Mouse (Mus musculus) bone marrow macrophage, adult 2 months (primary cell): ENCODE results near the gene Tdrd7. TPM values are rescaled to one million over a fixed set of nuclear protein-coding genes. Genes with fewer than 3 reads are reported as not detected.

Experiments used
- H3K27ac ChIP-seq: 2 replicates; pipeline ENCODE4 v1.5.1; 2012; ENCODE audit warnings: low read depth, low read length; ENCODE audit not compliant: insufficient read depth
- H3K4me1 ChIP-seq: 2 replicates; pipeline ENCODE4 v1.6.1; 2012; ENCODE audit warnings: low read length; ENCODE audit not compliant: control insufficient read depth, insufficient read depth
- H3K4me3 ChIP-seq: 2 replicates; pipeline ENCODE4 v1.5.1; 2012; ENCODE audit warnings: mild to moderate bottlenecking, low read length, moderate library complexity; ENCODE audit not compliant: insufficient read depth
- CTCF ChIP-seq: IDR thresholded peaks from 2 replicates; pipeline ENCODE4 v1.5.1; 2012; ENCODE audit warnings: low read depth, mild to moderate bottlenecking, low read length, moderate library complexity
- POLR2A ChIP-seq: IDR thresholded peaks from 2 replicates; pipeline ENCODE4 v1.6.1; 2012; ENCODE audit warnings: mild to moderate bottlenecking, low read depth, low read length, borderline replicate concordance
- polyA plus RNA-seq: library from polyadenylated mRNA; stranded (reverse); fragments of >200 nt; gene quantifications from 2 replicates; pipeline ENCODE4 v1.2.4, GENCODE M21; 2012; ENCODE audit not compliant: missing spikeins, insufficient read depth, insufficient read length

The Tdrd7 gene
- polyA plus RNA-seq, 1 experiment, result 44.1 TPM

DNA sequence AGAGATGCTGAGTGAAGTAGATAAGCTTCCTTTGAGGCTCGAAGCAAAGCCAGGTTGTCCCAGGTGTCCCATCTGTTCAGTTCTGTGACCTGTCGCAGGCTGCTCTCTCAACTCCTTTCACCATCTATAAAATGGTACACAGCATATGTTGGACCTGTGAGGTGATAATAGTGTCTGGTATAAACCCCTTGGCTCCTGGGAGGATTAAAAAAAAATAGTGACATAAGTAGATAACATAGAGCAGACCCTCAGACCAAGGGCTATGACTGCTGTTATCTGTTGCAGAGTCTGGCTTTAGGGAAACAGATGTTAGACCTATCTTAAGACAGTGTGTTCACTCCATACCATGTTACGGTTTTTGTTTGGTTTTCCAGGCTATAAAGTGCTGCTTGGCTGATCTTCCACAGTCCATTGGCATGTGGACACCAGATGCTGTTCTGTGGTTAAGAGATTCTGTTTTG, 57.9 kb downstream of the Tdrd7 start:
- TF ChIP-seq CTCF, result no peak
- no peak for TF ChIP-seq POLR2A
- no peaks in the 10 kb centered on the region for H3K4me1 ChIP-seq
- no peak overlapping the region for H3K27ac ChIP-seq
- H3K4me3 ChIP-seq, result no peak overlapping the region

DNA sequence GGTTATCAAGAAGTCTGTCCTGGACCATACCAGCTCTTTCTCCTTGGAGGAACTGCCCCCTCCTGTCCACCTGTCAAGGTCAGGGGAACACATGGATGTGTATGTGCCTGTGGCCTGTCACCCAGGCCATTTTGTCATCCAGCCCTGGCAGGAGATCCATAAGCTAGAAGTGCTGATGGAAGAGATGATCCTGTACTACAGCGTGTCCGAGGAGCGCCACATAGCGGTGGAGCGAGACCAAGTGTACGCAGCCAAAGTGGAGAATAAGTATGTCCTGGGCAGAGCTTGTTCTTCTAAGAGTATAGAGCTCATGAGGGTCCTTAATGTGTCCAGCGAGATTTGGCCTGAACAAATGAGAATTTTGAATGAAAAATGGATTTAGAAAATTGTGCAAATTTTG, 60.8 kb downstream of the Tdrd7 start:
- no peak overlapping the region for H3K4me3 ChIP-seq
- TF ChIP-seq CTCF (no peak), POLR2A (no peak)
- H3K27ac ChIP-seq, result no peak overlapping the region
- H3K4me1 ChIP-seq, result no peaks in the 10 kb centered on the region; the same call in 1 of the 2 replicates

DNA sequence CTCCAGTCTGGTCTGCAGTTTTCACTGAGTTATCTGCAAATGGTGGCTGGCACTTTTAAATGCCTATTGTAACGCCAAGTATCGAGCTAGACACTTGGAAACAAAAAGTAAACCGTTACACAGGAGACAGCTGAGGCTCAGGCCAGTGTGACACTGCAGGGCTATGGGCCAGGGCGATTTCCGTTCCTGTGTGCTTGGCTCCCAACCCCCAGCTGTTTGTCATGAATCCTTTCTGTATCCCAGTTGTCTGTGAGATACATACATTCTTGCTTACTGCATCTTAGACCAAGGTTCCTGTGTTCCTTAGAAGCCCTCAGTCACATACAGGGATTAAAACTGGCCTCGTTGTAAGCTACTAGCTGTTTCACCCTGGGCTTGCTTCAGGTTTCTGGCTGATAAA, 63.1 kb downstream of the Tdrd7 start:
- Histone ChIP-seq H3K4me1 (no peaks in the 10 kb centered on the region; the same call in 1 of the 2 replicates), H3K4me3 (no peak overlapping the region), H3K27ac (no peak overlapping the region)
- no peak for TF ChIP-seq CTCF
- no peak for TF ChIP-seq POLR2A

DNA sequence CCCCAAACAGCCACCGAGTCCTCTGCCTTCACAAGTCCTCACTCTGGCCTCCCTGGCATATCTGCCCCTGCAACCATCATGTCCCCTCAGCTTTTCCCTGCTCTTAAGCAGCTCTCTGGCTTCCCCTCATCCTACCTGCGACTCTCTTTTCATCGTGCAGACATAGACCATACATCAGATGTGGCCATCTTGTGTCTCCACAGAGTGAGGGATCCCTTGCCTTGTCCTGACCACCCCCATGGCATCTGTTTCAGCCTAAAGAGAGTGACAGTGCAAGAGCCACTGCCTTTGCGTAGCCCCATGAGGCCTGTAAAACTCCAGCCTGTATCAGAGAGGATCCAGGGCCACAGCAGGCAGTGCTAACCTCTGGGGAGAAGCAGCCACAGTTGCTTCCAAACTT, 63.6 kb downstream of the Tdrd7 start:
- TF ChIP-seq CTCF, result no peak
- TF ChIP-seq POLR2A, result no peak
- H3K27ac ChIP-seq, result no peak overlapping the region
- no peak overlapping the region for H3K4me3 ChIP-seq
- no peaks in the 10 kb centered on the region; the same call in 1 of the 2 replicates for H3K4me1 ChIP-seq

DNA sequence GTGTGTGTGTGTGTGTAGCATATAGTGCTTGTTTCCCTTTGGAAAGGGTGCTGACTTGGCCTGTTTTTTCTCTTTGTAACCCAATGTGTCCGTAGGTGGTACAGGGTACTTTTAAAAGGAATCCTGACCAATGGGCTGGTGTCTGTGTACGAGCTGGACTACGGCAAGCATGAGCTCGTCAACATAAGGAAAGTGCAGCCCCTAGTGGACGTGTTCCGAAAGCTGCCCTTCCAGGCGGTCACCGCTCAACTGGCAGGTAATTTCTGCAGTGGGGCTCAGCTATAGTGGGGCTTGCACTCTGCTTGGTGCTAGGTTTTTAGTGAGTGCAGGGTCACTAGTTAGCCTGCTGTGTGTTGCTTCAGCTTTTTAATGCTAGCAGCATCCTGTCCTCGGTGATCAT, 64.4 kb downstream of the Tdrd7 start:
- TF ChIP-seq POLR2A (no peak), CTCF (no peak)
- H3K4me3 ChIP-seq, result no peak overlapping the region
- no peaks in the 10 kb centered on the region; the same call in 1 of the 2 replicates for H3K4me1 ChIP-seq
- no peak overlapping the region for H3K27ac ChIP-seq

DNA sequence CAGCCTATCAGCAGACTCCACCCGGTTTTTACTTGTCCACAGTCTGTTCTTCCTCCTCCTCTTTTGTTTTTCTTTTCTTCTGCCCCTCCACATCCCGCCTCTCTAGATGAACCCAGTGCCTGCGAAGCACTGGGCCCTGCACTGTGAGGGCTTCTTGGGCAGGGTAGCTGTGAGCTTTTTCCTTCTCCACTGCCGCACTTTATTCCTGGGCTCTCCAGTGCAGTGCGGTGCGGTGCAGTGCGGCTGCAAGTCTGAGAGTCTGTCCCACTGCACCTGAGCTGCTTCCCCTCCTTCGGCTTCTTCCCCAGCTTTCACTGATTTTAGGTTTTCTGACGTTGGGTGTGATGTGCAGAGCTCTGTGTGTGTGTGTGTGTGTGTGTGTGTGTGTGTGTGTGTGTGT, 67.3 kb downstream of the Tdrd7 start:
- Histone ChIP-seq H3K4me3 (no peak overlapping the region), H3K4me1 (no peaks in the 10 kb centered on the region; the same call in 1 of the 2 replicates), H3K27ac (no peak overlapping the region)
- TF ChIP-seq POLR2A (no peak), CTCF (no peak)

DNA sequence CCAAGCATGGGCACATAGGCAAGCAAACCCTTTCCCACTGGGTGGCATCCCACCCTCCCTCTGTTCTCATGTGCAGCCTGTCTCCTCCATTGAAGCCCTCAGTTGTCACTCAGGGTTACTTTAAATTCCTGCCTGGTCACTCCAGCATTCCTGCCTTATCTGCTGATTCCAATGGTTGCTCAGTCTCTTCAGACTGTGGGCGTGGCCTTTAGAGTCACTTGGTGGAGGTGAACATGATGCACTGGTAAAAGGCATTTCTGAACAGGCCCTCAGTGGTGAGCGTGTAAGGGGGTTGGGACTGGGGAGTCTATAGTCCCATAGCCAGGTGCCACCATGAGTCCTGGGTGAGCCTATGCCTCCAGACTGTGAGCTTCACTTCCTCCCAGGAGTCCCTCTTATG, 68.1 kb downstream of the Tdrd7 start:
- Histone ChIP-seq H3K27ac (no peak overlapping the region), H3K4me1 (no peaks in the 10 kb centered on the region; the same call in 1 of the 2 replicates)
- TF ChIP-seq POLR2A (no peak), CTCF (no peak)

DNA sequence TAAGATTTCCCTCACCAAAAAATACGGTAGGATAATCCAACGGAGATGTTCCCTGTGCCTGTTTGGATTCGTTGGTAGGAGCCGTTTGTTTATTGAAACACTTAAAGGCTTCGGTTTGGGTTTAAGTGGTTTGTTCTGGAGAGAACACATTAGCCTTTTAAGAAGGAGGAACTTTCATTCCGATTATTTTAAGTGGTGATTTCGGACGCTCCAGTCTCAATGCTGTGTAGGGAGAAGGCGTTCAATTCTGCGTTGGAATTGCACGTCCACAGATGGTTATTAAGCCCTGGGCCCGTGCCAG, 73.4 kb downstream of the Tdrd7 start:
- H3K27ac ChIP-seq, result no peak overlapping the region
- H3K4me1 ChIP-seq, result peaks cover 28% of the 10 kb centered on the region
- TF ChIP-seq POLR2A, result no peak
- TF ChIP-seq CTCF, result no peak

More for the DNA sequence above, 68.1 kb downstream of the Tdrd7 start:
- H3K4me3 ChIP-seq, result no peak overlapping the region

DNA sequence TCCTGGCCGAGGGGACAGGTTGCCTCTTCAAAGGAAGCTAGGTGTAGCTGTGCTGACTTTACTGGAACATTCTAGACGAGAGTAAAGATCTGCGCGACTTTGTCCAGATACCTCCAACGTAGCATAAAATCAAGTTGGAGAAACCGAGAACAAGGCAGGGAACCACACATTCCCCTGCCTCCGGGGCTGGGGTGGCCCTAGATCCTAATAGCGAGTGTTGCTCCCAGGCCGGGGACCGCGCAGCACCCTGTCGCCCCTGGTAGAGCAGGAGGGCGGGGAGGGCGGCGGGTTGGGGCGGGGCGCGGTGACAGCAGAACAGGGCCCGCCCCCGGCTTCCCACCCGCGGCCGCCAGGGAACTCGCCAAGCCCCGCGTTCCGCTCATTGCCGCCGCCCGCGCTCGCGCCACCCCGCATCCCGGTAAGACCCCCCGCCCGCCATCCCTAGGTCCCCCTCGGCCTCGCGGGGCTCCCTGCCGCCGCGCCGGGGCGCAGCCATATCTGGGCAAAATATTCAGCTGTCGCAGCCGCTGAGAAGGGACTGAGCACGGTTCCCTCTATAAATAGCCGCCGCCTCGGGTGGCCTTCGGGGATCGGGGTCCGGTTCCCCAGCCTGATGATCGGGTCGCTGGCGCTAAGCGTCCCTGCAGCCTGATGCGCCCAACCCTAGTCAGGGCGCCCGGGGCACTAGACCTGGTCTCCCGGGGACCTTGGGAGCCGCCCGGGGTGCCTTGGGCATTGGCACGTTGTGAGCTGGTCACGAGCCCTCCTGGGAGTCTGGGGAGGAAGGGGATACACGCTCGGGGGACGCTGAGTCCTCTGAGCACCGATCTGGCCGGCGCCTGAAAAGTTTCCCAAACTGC, 74.0 kb downstream of the Tdrd7 start, which contains the start of gene Tmod1:
Tmod1 (plus strand) TSS at position 44 of the 860 bp plus-strand sequence.
- TF ChIP-seq CTCF (no peak), POLR2A (no peak)
- peak within 1 kb of the TSS; percentile 82 for H3K4me3 ChIP-seq
- H3K27ac ChIP-seq, result no peak within 1 kb of the TSS
- H3K4me1 ChIP-seq, result peaks cover 28% of the 10 kb centered on the region

More for the DNA sequence above, 73.4 kb downstream of the Tdrd7 start:
- peak overlapping the region; percentile 82 for H3K4me3 ChIP-seq

DNA sequence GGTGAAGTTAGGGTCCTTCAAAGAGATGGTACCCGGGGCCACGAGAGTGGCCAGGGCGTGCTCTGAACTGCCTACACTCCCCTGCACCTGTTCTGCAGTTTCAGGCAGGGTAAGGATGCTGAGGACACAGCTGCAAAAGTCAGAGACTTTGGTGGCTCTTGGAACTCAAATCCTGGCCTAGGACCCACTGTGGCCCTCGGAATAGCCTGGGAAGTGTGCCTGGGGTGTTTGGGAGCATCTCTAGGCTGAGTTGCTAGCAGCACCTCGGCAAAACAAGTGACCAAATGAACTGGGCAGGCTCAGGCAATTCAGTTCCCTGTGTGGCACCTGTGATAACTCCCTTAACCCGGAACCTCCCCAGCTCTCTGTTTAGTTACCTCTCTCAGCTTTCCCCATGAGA, 74.8 kb downstream of the Tdrd7 start:
- Histone ChIP-seq H3K4me1 (peaks cover 28% of the 10 kb centered on the region), H3K4me3 (peak overlapping the region; percentile 82), H3K27ac (no peak overlapping the region)
- no peak for TF ChIP-seq POLR2A
- no peak for TF ChIP-seq CTCF

DNA sequence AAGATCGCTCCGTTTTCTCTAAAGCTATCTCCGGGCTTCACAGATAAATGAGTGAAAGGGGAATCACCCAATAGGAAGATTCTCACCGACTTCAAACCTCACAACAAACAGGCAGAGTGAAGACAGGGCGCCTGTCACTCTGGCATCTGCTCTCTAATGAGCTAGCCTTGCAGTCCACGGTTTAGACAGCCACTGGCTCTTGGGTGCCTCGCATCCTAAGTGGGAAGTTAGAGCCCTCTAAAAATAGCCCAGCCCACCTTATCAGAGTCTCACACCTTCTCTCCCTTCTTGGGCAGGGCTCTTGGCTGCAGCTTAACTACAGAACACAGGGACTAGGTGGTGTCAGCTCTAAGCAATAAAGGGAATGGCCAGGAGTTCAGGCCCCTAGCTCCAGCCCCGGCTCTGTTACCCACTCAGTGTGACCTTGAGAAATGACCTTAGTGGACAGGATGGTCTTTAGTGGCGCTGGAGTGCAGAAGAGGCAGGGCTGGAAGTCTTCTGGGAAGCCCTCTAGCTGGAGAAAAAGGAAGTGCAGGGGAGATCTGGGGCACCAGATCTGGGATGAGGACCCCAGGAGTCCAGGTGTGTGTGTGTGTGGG, 75.6 kb downstream of the Tdrd7 start:
- Histone ChIP-seq H3K27ac (peak overlapping the region; percentile 73), H3K4me3 (peak overlapping the region; percentile 82), H3K4me1 (peaks cover 28% of the 10 kb centered on the region)
- no peak for TF ChIP-seq POLR2A
- peak; percentile 26; the same call in 1 of the 2 replicates for TF ChIP-seq CTCF
